Mouse (Mus musculus) brain, embryonic 14.5 days (tissue): Measurements from ENCODE around the gene Slco3a1. TPM values are rescaled to one million over a fixed set of nuclear protein-coding genes. Genes with fewer than 3 reads are reported as not detected.
A peak's percentile ranks its signal among the peaks of the same experiment; 100 is the strongest.

ENCODE experiments used
- DNase-seq: peaks from one replicate; pipeline ENCODE4 v3.0.0-alpha.2; 2011; ENCODE audit warnings: low read depth
- CTCF ChIP-seq: fragments of 200-500 bp; IDR thresholded peaks from 2 replicates; pipeline ENCODE4 v1.5.1; 2012; ENCODE audit warnings: inconsistent platforms, mild to moderate bottlenecking, moderate library complexity, borderline replicate concordance; ENCODE audit not compliant: insufficient read depth, insufficient read length; ENCODE audit errors: extremely low read depth
- POLR2A ChIP-seq: fragments of 200-500 bp; IDR thresholded peaks from 2 replicates; pipeline ENCODE4 v1.6.1; 2012; ENCODE audit warnings: mild to moderate bottlenecking, inconsistent platforms, borderline replicate concordance; ENCODE audit not compliant: poor library complexity, insufficient read depth, insufficient read length, severe bottlenecking; ENCODE audit errors: extremely low read depth
- polyA plus RNA-seq: library from polyadenylated mRNA; depleted of rRNA; stranded (reverse); fragments of >200 nt; gene quantifications from 2 replicates; pipeline ENCODE4 v1.2.3, GENCODE M21; 2012

Gene Slco3a1
- polyA plus RNA-seq, 1 experiment: 21.6 TPM

GRCm38 (mm10) chr7:74498266-74498980 is 56.2 kb downstream of the Slco3a1 start:
- TF ChIP-seq CTCF: no peak
- TF ChIP-seq POLR2A: no peak
- peak; percentile 67 for DNase-seq

GRCm38 (mm10) chr7:74497203-74497602 is 57.4 kb downstream of the Slco3a1 start:
- TF ChIP-seq CTCF (no peak), POLR2A (no peak)
- no peak for DNase-seq

GRCm38 (mm10) chr7:74495451-74495850 is 59.1 kb downstream of the Slco3a1 start:
- DNase-seq: no peak
- TF ChIP-seq POLR2A (no peak), CTCF (no peak)

- DNase-seq: no peak
- TF ChIP-seq CTCF (no peak), POLR2A (no peak)
Observed at GRCm38 (mm10) chr7:74493775-74494174, 60.8 kb downstream of the Slco3a1 start.

- no peak for DNase-seq
- TF ChIP-seq CTCF: no peak
- TF ChIP-seq POLR2A: no peak
Observed at GRCm38 (mm10) chr7:74491683-74492355, 62.8 kb downstream of the Slco3a1 start.

GRCm38 (mm10) chr7:74488141-74488540 is 66.4 kb downstream of the Slco3a1 start:
- TF ChIP-seq CTCF (no peak), POLR2A (no peak)
- DNase-seq: no peak

- TF ChIP-seq POLR2A: no peak
- TF ChIP-seq CTCF: no peak
- DNase-seq: no peak
Observed at GRCm38 (mm10) chr7:74487727-74488126, 66.9 kb downstream of the Slco3a1 start.

- no peak for TF ChIP-seq POLR2A
- TF ChIP-seq CTCF: no peak
- DNase-seq: no peak
Observed at GRCm38 (mm10) chr7:74486083-74486482, 68.5 kb downstream of the Slco3a1 start.

- TF ChIP-seq CTCF (no peak), POLR2A (no peak)
- no peak for DNase-seq
Observed at GRCm38 (mm10) chr7:74485669-74486068, 68.9 kb downstream of the Slco3a1 start.

- no peak for TF ChIP-seq POLR2A
- no peak for TF ChIP-seq CTCF
- no peak for DNase-seq
Observed at GRCm38 (mm10) chr7:74484024-74484385, 70.6 kb downstream of the Slco3a1 start.

GRCm38 (mm10) chr7:74483294-74484023 is 71.1 kb downstream of the Slco3a1 start:
- no peak for DNase-seq
- no peak for TF ChIP-seq CTCF
- no peak for TF ChIP-seq POLR2A
